Mouse (Mus musculus) limb, embryonic 14.5 days (tissue): ENCODE measurements around the gene Gm48552. TPM values are rescaled to one million over a fixed set of nuclear protein-coding genes. Genes with fewer than 3 reads are reported as not detected.

Experiments
- ATAC-seq: fragments of 200-750 bp; cut with Nextera tagmentation; 2 replicates; pipeline ENCODE4 v1.8.0; 2017; ENCODE audit warnings: low read depth, moderate number of reproducible peaks, moderate TSS enrichment; ENCODE audit not compliant: low FRiP score
- DNase-seq: peaks from one replicate; pipeline ENCODE4 v3.0.0-alpha.2; 2015; ENCODE audit warnings: low spot score
- H3K27ac ChIP-seq: fragments of 300-500 bp; sonication (generic); replicated peaks from 2 replicates; pipeline ENCODE4 v1.5.1; 2014; ENCODE audit warnings: low read depth, mild to moderate bottlenecking, low read length, moderate library complexity, mixed read lengths
- H3K27me3 ChIP-seq: fragments of 300-500 bp; sonication (generic); 2 replicates; pipeline ENCODE4 v1.6.1; 2014; ENCODE audit warnings: low read length, mixed read lengths; ENCODE audit not compliant: control insufficient read depth, insufficient read depth
- H3K36me3 ChIP-seq: fragments of 300-500 bp; sonication (generic); 2 replicates; pipeline ENCODE4 v1.6.1; 2014; ENCODE audit warnings: mild to moderate bottlenecking, low read length, moderate library complexity, mixed read lengths; ENCODE audit not compliant: control insufficient read depth, insufficient read depth
- H3K4me1 ChIP-seq: fragments of 300-500 bp; sonication (generic); 2 replicates; pipeline ENCODE4 v1.6.1; 2014; ENCODE audit warnings: antibody characterized with exemption, low read length, mixed read lengths; ENCODE audit not compliant: control insufficient read depth, insufficient read depth
- H3K4me2 ChIP-seq: fragments of 300-500 bp; sonication (generic); replicated peaks from 2 replicates; pipeline ENCODE4 v1.6.1; 2014; ENCODE audit warnings: low read depth, mild to moderate bottlenecking, low read length, moderate library complexity; ENCODE audit not compliant: severe bottlenecking
- H3K4me3 ChIP-seq: fragments of 300-500 bp; sonication (generic); replicated peaks from 2 replicates; pipeline ENCODE4 v1.5.1; 2014; ENCODE audit warnings: low read length
- H3K9ac ChIP-seq: fragments of 300-500 bp; sonication (generic); 2 replicates; pipeline ENCODE4 v1.6.1; 2014; ENCODE audit warnings: mild to moderate bottlenecking, low read depth, low read length, moderate library complexity; ENCODE audit not compliant: severe bottlenecking
- H3K9me3 ChIP-seq: fragments of 300-500 bp; sonication (generic); 2 replicates; pipeline ENCODE4 v1.6.1; 2016; ENCODE audit warnings: low read length; ENCODE audit not compliant: control insufficient read depth
- POLR2A ChIP-seq: fragments of 200-500 bp; IDR thresholded peaks from 2 replicates; pipeline ENCODE4 v1.8.0; 2012; ENCODE audit warnings: inconsistent platforms, mild to moderate bottlenecking, moderate library complexity, borderline replicate concordance; ENCODE audit not compliant: insufficient read depth, insufficient read length; ENCODE audit errors: extremely low read depth
- WGBS: fragments of 180-500 bp; shearing (Covaris S2); extraction: QIAGEN DNeasy Blood & Tissue Kit; methylation state at CpG from one replicate; pipeline ENCODE4 v1.1.7; 2014; 5-methylcytosine and 5-hydroxymethylcytosine counted together
- polyA plus RNA-seq, 2 experiments: library from polyadenylated mRNA; depleted of rRNA in 1 of 2; stranded (reverse) in 1 of 2; unstranded in 1 of 2; fragments of >200 nt; fragmentation: Nextera tagmentation in 1 of 2; extraction: Ambion mirVana in 1 of 2; gene quantifications; 2 replicates each; pipeline versions ENCODE4 v1.2.1 to v1.2.3; 2012 to 2014

The Gm48552 gene
- polyA plus RNA-seq, 2 experiments = 0.99 to 6.8 TPM

- WGBS = 66% methylated on average over 22 of the region's 23 CpGs
- H3K36me3 ChIP-seq = peaks cover 38% of the 10 kb centered on the region
- peaks cover 23% of the 10 kb centered on the region for H3K4me1 ChIP-seq
- no peak for DNase-seq
- H3K27me3 ChIP-seq = no peaks in the 10 kb centered on the region
- no peak overlapping the region for H3K27ac ChIP-seq
- no peaks in the 10 kb centered on the region for H3K9me3 ChIP-seq
- ATAC-seq = peak; percentile 51; the same call in 1 of the 2 replicates
- TF ChIP-seq POLR2A = no peak
- H3K4me2 ChIP-seq = no peak overlapping the region
- no peak overlapping the region for H3K9ac ChIP-seq
- no peak overlapping the region for H3K4me3 ChIP-seq
These were observed 1.2 kb downstream of the Gm48552 start for GRCm38 (mm10) chr10:81389801-81390677.

GRCm38 (mm10) chr10:81390678-81390965 lies 1.8 kb downstream of the Gm48552 start:
- WGBS = 93% methylated on average over 13 of the region's 13 CpGs
- ATAC-seq (no peak), DNase-seq (no peak)
- Histone ChIP-seq H3K9me3 (no peaks in the 10 kb centered on the region), H3K36me3 (peaks cover 37% of the 10 kb centered on the region), H3K27ac (no peak overlapping the region), H3K4me2 (no peak overlapping the region), H3K4me3 (no peak overlapping the region), H3K4me1 (peaks cover 17% of the 10 kb centered on the region), H3K9ac (no peak overlapping the region), H3K27me3 (no peaks in the 10 kb centered on the region)
- no peak for TF ChIP-seq POLR2A

- ATAC-seq (no peak), DNase-seq (no peak)
- Histone ChIP-seq H3K9ac (no peak overlapping the region), H3K9me3 (no peaks in the 10 kb centered on the region), H3K4me1 (peaks cover 16% of the 10 kb centered on the region), H3K4me2 (no peak overlapping the region), H3K27me3 (no peaks in the 10 kb centered on the region), H3K36me3 (peaks cover 22% of the 10 kb centered on the region), H3K4me3 (no peak overlapping the region), H3K27ac (no peak overlapping the region)
- no peak for TF ChIP-seq POLR2A
- WGBS = 79% methylated on average over 6 of the region's 6 CpGs
These were observed 3.5 kb downstream of the Gm48552 start for GRCm38 (mm10) chr10:81392270-81392669.

GRCm38 (mm10) chr10:81392781-81393185 lies 4.0 kb downstream of the Gm48552 start, which contains the start of gene Smim24:
TSS of gene Smim24 (plus strand) at chr10:81393051.
- H3K27ac ChIP-seq = peak within 1 kb of the TSS; percentile 55
- WGBS = 58% methylated on average over 14 of the region's 14 CpGs
- H3K4me2 ChIP-seq = peak within 1 kb of the TSS; percentile 52
- H3K9me3 ChIP-seq = no peaks in the 10 kb centered on the region
- ATAC-seq (no peak), DNase-seq (no peak)
- peak within 1 kb of the TSS; percentile 48 for H3K9ac ChIP-seq
- H3K36me3 ChIP-seq = peaks cover 22% of the 10 kb centered on the region
- peak within 1 kb of the TSS; percentile 31 for H3K4me3 ChIP-seq
- peaks cover 16% of the 10 kb centered on the region for H3K4me1 ChIP-seq
- TF ChIP-seq POLR2A = no peak
- no peaks in the 10 kb centered on the region for H3K27me3 ChIP-seq

GRCm38 (mm10) chr10:81393456-81394063 lies 4.8 kb downstream of the Gm48552 start:
- peaks cover 21% of the 10 kb centered on the region for H3K36me3 ChIP-seq
- ATAC-seq = no peak
- no peaks in the 10 kb centered on the region for H3K27me3 ChIP-seq
- H3K4me1 ChIP-seq = peaks cover 16% of the 10 kb centered on the region
- peak overlapping the region; percentile 48 for H3K9ac ChIP-seq
- H3K27ac ChIP-seq = peak overlapping the region; percentile 55
- no peak for TF ChIP-seq POLR2A
- H3K4me3 ChIP-seq = peak overlapping the region; percentile 31
- H3K4me2 ChIP-seq = peak overlapping the region; percentile 52
- 7% methylated on average over 19 of the region's 19 CpGs for WGBS
- no peak for DNase-seq
- H3K9me3 ChIP-seq = no peaks in the 10 kb centered on the region
